Mouse (Mus musculus) forebrain, embryonic 16.5 days (tissue): ENCODE data around the gene Scamp1. TPM values are rescaled to one million over a fixed set of nuclear protein-coding genes. Genes with fewer than 3 reads are reported as not detected.
A peak's percentile ranks its signal among the peaks of the same experiment; 100 is the strongest.

Source experiments
- ATAC-seq: fragments of 200-750 bp; cut with Nextera tagmentation; 2 replicates; pipeline ENCODE4 v1.8.0; 2017; ENCODE audit warnings: mild to moderate bottlenecking, moderate library complexity
- H3K27ac ChIP-seq: fragments of 300-500 bp; sonication (generic); 2 replicates; pipeline ENCODE4 v1.5.1; 2014; ENCODE audit warnings: low read length, control low read depth
- H3K27me3 ChIP-seq: fragments of 300-500 bp; sonication (generic); replicated peaks from 2 replicates; pipeline ENCODE4 v1.6.1; 2014; ENCODE audit warnings: low read length; ENCODE audit not compliant: control insufficient read depth, insufficient read depth
- H3K36me3 ChIP-seq: fragments of 300-500 bp; sonication (generic); 2 replicates; pipeline ENCODE4 v1.6.1; 2014; ENCODE audit not compliant: control insufficient read depth, insufficient read depth
- H3K4me1 ChIP-seq: fragments of 300-500 bp; sonication (generic); replicated peaks from 2 replicates; pipeline ENCODE4 v1.6.1; 2014; ENCODE audit warnings: low read length; ENCODE audit not compliant: control insufficient read depth, insufficient read depth
- H3K4me2 ChIP-seq: fragments of 300-500 bp; sonication (generic); 2 replicates; pipeline ENCODE4 v1.6.1; 2014; ENCODE audit warnings: mild to moderate bottlenecking, low read length, control low read depth
- H3K4me3 ChIP-seq: fragments of 300-500 bp; sonication (generic); replicated peaks from 2 replicates; pipeline ENCODE4 v1.5.1; 2014; ENCODE audit warnings: mild to moderate bottlenecking, low read length, control low read depth
- H3K9ac ChIP-seq: fragments of 300-500 bp; sonication (generic); replicated peaks from 2 replicates; pipeline ENCODE4 v1.6.1; 2014; ENCODE audit warnings: low read depth, low read length, control low read depth
- H3K9me3 ChIP-seq: fragments of 300-500 bp; sonication (generic); 2 replicates; pipeline ENCODE4 v1.6.1; 2016; ENCODE audit warnings: low read length; ENCODE audit not compliant: control insufficient read depth
- WGBS: fragments of 180-500 bp; shearing (Covaris S2); extraction: QIAGEN DNeasy Blood & Tissue Kit; methylation state at CpG from one replicate; pipeline ENCODE4 v1.1.7; 2014; 5-methylcytosine and 5-hydroxymethylcytosine counted together
- polyA plus RNA-seq: library from polyadenylated mRNA; unstranded; fragments of >200 nt; fragmentation: Nextera tagmentation; extraction: Ambion mirVana; gene quantifications from 2 replicates; pipeline ENCODE4 v1.2.1, GENCODE M21; 2015

The Scamp1 gene
- polyA plus RNA-seq, 1 experiment from 2014 or later: 132 TPM

DNA sequence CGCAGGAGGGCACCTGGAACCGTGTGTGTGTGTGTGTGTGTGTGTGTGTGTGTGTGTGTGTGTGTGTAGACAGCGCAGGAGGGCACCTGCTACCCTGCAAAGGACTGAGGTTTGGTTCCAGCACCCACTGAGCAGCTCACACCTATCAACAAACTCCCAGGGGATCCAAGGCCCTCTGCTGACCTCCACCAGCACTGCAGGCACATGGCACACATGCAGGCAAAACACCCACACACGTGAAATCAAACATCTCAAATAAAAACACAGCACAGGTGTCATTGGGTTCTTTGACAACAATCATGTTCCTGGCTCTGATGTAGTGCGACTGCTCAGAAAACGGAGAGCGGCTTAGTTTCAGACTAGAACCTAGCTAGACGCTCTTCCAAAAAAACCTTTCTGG is 34.9 kb downstream of the Scamp1 start:
- Histone ChIP-seq H3K36me3 (no peaks in the 10 kb centered on the region), H3K4me2 (no peak overlapping the region), H3K27ac (no peak overlapping the region), H3K4me3 (no peak overlapping the region), H3K4me1 (no peaks in the 10 kb centered on the region), H3K27me3 (no peaks in the 10 kb centered on the region), H3K9me3 (no peaks in the 10 kb centered on the region), H3K9ac (no peak overlapping the region)
- ATAC-seq: no peak
- WGBS: 91% methylated on average over 5 of the region's 8 CpGs

DNA sequence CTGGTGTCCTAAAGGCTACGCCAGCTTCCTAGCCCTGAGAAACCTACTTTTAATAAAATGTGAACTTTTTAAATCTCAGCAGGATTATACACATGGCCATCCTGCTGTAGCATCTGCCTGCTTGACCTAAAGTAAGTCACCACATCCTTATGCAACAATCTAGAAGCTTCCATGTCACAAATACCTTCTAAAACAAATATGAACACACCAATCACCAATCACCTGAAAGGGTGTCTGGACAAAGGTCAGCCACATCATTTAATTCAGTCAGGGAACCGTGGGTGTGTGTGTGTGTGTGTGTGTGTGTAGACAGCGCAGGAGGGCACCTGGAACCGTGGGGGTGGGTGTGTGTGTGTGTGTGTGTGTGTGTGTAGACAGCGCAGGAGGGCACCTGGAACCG is 35.5 kb downstream of the Scamp1 start:
- no peak for ATAC-seq
- no peak overlapping the region for H3K4me2 ChIP-seq
- H3K36me3 ChIP-seq: no peaks in the 10 kb centered on the region
- H3K27me3 ChIP-seq: no peaks in the 10 kb centered on the region
- WGBS: 88% methylated on average over 5 of the region's 6 CpGs
- H3K9me3 ChIP-seq: no peaks in the 10 kb centered on the region
- H3K4me3 ChIP-seq: no peak overlapping the region
- H3K9ac ChIP-seq: no peak overlapping the region
- H3K4me1 ChIP-seq: no peaks in the 10 kb centered on the region
- no peak overlapping the region for H3K27ac ChIP-seq

DNA sequence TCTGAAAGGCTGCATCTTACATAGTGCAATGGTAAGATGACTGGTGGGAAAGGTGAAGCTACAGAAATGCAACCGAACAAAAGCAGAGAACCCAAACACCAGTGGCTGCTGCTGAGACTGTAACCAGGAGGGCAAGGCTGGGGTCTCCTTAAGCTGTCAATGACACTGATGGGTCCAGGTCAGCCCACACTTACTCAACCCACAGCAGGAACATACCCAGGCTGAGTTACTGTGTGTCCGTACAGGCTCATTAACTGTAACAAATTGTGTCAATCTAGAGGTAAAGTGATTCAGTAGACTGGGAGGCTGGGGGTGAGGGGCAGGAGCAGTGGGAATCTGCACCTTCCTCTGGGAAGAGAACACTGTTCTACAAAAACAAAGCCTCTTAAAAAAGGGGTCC is 42.8 kb downstream of the Scamp1 start:
- WGBS: 42% methylated on average over 2 of the region's 2 CpGs
- Histone ChIP-seq H3K27ac (no peak overlapping the region), H3K9me3 (no peaks in the 10 kb centered on the region), H3K4me2 (no peak overlapping the region), H3K9ac (no peak overlapping the region), H3K4me1 (no peaks in the 10 kb centered on the region), H3K27me3 (no peaks in the 10 kb centered on the region), H3K36me3 (no peaks in the 10 kb centered on the region), H3K4me3 (no peak overlapping the region)
- no peak for ATAC-seq

DNA sequence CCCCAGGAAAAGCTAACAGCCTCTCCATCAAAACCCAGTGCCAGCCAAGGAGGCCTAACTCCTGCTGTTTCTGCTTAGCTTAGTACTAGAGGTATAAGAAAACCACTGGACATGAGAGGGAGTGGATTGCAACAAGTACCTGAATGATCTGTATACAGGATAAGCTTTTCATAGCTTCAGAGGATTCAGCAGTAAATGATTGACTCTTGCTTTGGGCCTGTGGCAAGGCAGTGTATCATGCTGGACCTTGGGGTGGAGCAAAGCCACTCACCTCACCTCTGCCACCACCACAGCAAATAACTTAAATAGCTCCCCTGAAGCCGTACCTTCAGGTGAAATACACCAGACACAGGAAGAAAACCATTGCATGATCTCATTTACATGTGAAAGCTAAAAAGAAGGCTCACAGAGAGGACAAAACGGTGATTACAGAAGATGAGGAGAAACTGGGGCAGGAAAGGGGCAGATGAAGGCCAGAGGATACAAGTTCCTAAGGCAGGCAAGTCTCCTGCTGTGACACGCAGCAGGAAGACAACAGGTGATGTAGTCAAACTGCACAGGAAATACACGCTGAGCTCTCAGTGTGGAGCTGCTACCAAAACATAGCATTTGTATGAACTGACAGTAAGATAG is 43.6 kb downstream of the Scamp1 start:
- Histone ChIP-seq H3K9ac (no peak overlapping the region), H3K36me3 (no peaks in the 10 kb centered on the region), H3K4me1 (no peaks in the 10 kb centered on the region), H3K4me2 (no peak overlapping the region), H3K27ac (no peak overlapping the region), H3K27me3 (no peaks in the 10 kb centered on the region), H3K9me3 (no peaks in the 10 kb centered on the region), H3K4me3 (no peak overlapping the region)
- WGBS: 38% methylated on average over 4 of the region's 4 CpGs
- ATAC-seq: no peak

DNA sequence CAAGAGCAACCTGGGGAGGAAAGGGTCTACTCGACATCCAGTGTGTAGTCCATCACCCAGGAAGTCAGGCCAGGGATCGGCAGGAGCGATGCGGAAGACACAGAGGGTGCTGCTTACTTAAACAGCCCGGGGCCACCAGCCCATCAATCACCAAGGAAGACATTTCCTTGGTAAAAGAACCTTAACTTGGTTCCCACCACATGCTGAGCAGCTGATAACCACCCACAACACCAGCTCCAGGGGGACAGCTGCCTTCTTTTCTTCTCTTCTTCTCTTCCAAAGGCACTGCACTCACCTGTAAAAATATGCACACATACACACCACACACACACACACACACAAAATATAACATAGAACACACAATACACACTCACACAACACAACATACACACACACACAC is 44.8 kb downstream of the Scamp1 start:
- no peak overlapping the region for H3K4me3 ChIP-seq
- no peaks in the 10 kb centered on the region for H3K27me3 ChIP-seq
- H3K27ac ChIP-seq: no peak overlapping the region
- H3K4me1 ChIP-seq: no peaks in the 10 kb centered on the region
- no peaks in the 10 kb centered on the region for H3K9me3 ChIP-seq
- ATAC-seq: no peak
- no peak overlapping the region for H3K4me2 ChIP-seq
- no peak overlapping the region for H3K9ac ChIP-seq
- whole genome bisulfite sequencing: 81% methylated on average over 5 of the region's 5 CpGs
- no peaks in the 10 kb centered on the region for H3K36me3 ChIP-seq

DNA sequence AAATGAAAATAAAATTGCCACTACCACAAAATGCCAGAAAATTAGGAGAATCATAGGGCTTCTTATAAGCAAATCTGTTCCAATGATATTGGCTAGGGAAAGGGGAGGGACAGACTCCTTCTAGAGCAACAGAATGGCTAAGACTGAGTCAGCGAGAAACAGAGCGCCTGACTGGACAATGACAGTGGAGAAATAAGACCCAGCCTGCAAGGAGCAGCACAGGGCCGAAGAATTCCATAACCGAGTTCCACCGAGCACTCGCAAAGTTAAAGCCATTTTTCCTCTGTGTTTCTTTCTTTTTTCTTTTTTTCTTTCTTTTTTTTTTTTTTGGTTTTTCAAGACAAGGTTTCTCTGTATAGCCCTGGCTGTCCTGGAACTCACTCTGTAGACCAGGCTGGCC is 45.5 kb downstream of the Scamp1 start:
- ATAC-seq: no peak
- 77% methylated on average over 6 of the region's 6 CpGs for WGBS
- Histone ChIP-seq H3K27ac (no peak overlapping the region), H3K4me2 (no peak overlapping the region), H3K36me3 (no peaks in the 10 kb centered on the region), H3K4me3 (no peak overlapping the region), H3K27me3 (no peaks in the 10 kb centered on the region), H3K4me1 (no peaks in the 10 kb centered on the region), H3K9ac (no peak overlapping the region), H3K9me3 (no peaks in the 10 kb centered on the region)

DNA sequence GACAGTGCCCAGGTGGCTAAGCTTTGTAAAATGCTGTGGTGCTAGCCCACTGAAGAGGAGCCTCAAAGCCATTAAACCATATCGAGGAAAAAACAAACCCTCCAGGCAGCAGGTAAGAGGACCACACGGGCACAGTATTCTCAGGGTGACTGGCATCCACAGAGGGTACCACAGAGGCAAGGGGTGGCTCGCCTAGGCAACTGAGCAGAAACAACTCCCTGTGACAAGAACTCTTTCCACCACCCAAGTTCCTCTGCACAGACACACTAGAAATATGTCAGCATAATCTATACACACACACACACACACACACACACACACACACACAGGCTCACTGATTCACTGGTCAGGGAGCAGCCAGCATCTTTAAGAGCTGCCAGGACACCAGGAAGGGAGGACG is 46.2 kb downstream of the Scamp1 start:
- Histone ChIP-seq H3K4me3 (no peak overlapping the region), H3K27me3 (no peaks in the 10 kb centered on the region), H3K27ac (no peak overlapping the region), H3K4me1 (no peaks in the 10 kb centered on the region), H3K9me3 (no peaks in the 10 kb centered on the region), H3K9ac (no peak overlapping the region), H3K36me3 (no peaks in the 10 kb centered on the region), H3K4me2 (no peak overlapping the region)
- 57% methylated on average over 4 of the region's 4 CpGs for WGBS
- no peak for ATAC-seq

DNA sequence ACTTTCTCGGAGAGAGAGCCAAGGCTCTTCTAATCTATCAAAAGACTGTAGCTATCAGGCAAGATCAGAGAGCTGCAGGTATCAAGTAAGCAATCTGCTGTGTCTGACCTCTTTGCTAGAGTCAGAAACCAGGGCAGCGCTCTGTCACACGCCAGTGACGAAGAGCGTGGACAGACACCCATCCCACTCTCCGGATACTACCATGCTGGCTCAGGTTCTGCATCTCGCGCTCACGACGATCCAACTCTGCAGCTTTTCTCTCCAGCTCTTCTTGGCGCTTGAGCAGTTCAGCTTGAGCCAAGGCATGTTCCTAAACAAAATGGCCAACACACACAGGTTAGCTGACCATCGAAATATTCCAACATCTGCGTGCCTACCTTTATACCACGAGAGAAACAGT is 53.8 kb downstream of the Scamp1 start:
- H3K9ac ChIP-seq: no peak overlapping the region
- H3K4me1 ChIP-seq: no peaks in the 10 kb centered on the region
- no peak overlapping the region for H3K4me2 ChIP-seq
- no peak for ATAC-seq
- H3K9me3 ChIP-seq: no peaks in the 10 kb centered on the region
- H3K27ac ChIP-seq: no peak overlapping the region
- H3K27me3 ChIP-seq: no peaks in the 10 kb centered on the region
- peaks cover 4% of the 10 kb centered on the region; the same call in 1 of the 2 replicates for H3K36me3 ChIP-seq
- H3K4me3 ChIP-seq: no peak overlapping the region
- 94% methylated on average over 14 of the region's 14 CpGs for WGBS

DNA sequence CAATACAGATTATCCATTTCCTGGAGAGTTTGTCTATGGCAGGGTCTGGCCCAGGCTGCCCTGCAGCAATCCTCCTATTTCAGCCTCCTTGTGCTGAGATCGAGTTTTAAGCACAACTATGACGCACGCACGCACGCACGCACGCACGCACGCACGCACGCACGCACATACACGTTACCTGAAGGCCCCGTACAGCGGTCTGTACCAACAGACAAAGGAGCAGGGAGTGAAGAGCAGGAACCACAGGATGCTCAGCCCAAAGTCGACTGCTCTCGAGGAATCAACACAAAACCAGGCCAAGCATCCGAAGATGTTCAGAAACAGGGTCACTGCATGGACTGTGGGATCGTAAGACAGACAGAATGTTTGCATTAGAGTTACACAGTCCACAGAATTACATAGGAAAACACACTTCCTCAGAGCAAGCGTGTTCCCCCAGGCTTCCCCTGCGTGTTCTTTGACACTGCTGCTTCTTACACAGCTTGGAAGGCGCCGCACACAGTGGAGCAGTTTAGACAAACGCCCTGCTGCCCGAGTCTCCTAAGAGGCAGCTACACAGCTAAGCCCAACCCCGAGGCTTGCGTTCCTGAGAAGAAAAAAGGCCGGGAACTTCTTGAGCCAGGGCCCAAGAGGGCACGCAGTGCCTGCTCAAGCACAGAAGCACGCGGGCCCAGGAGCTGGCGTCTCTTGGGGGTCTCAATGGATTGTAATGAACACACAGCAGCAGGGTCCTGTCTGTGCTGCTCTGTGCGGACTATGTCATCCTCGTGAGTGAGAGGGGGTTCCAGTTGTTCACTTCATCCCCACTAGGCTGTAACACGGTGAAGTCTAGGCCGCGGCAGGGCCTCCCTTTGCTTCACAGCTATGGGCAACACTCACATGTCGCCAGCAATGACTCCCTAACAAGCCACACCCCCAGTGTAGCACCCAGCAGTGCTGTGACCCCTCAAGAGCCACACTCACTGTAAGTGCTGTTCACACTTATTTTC is 60.6 kb downstream of the Scamp1 start:
- Histone ChIP-seq H3K27me3 (no peaks in the 10 kb centered on the region), H3K36me3 (peaks cover 4% of the 10 kb centered on the region; the same call in 1 of the 2 replicates), H3K27ac (no peak overlapping the region), H3K4me3 (no peak overlapping the region), H3K9ac (no peak overlapping the region), H3K4me2 (no peak overlapping the region), H3K9me3 (no peaks in the 10 kb centered on the region), H3K4me1 (peaks cover 2% of the 10 kb centered on the region; the same call in 1 of the 2 replicates)
- WGBS: 95% methylated on average over 38 of the region's 38 CpGs
- ATAC-seq: peak; percentile 52
